In the genomic region with DNA sequence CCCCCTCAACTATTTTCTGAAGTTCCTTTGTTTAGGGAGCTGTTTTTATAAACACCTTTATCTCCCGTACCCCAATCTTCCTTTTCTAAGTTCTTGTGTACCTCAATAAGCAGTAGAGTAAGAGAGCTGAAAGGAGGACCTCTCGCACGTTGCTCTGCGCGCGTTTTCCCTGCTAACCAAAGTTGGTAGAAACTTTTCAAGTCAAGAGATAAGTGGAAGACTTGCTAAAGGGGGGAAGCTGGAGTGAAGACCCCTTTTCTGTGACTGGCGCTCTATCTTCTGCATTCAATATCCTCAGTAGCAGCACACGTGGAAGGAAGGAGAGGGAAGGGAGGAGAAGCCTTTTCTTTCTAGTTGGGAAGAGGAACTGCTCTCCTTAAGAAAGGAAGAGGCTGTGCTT, we compare ENCODE assay signal across 15 mouse cellular contexts. TPM values are rescaled to one million over a fixed set of nuclear protein-coding genes. Genes with fewer than 3 reads are reported as not detected.
DNase-seq lines count a peak whose midpoint lies in the region; ATAC-seq lines count a peak whose summit lies in the region.
"Had no signal": no experiment of that assay in that cellular context is flagged by ENCODE, and none has a peak within 500 bp of the region (broad histone marks: within the 10 kb centered on the region; RNA-seq: fewer than 3 reads in every experiment).

No protein-coding gene starts in this region.

- no peaks in the 10 kb centered on the region for H3K27me3 ChIP-seq in kidney, embryonic 15.5 days
- peaks cover 100% of the 10 kb centered on the region for H3K27me3 ChIP-seq in embryonic facial prominence, embryonic 14.5 days (replicated peaks; ENCODE audit: control insufficient read depth, insufficient read depth, low read length)
- H3K27me3 ChIP-seq in hindbrain, embryonic 14.5 days (ENCODE audit: control insufficient read depth, insufficient read depth, low read length): peaks cover 96% of the 10 kb centered on the region
- no peaks in the 10 kb centered on the region for H3K27me3 ChIP-seq in neural tube, embryonic 14.5 days (ENCODE audit: control insufficient read depth, insufficient read depth, low read length)

- H3K4me1 ChIP-seq in kidney, embryonic 15.5 days: peaks cover 98% of the 10 kb centered on the region
- no peaks in the 10 kb centered on the region for H3K4me1 ChIP-seq in embryonic facial prominence, embryonic 14.5 days (ENCODE audit: control insufficient read depth, insufficient read depth, low read length)
- no peaks in the 10 kb centered on the region for H3K4me1 ChIP-seq in hindbrain, embryonic 14.5 days (replicated peaks; ENCODE audit: control insufficient read depth, insufficient read depth, low read length)
- H3K4me1 ChIP-seq in neural tube, embryonic 14.5 days (ENCODE audit: control insufficient read depth, insufficient read depth, low read length): peaks cover 74% of the 10 kb centered on the region
- H3K4me1 ChIP-seq: liver, embryonic 13.5 days had no signal

- H3K27ac ChIP-seq in kidney, embryonic 15.5 days: peak overlapping the region; percentile 100
- H3K27ac ChIP-seq in embryonic facial prominence, embryonic 14.5 days (replicated peaks; ENCODE audit: low read depth, low read length): no peak overlapping the region; the same call in 1 of the 2 replicates
- H3K27ac ChIP-seq in hindbrain, embryonic 14.5 days: peak overlapping the region; percentile 99
- peak overlapping the region; percentile 100 for H3K27ac ChIP-seq in neural tube, embryonic 14.5 days (ENCODE audit: low read depth, low read length)
- H3K27ac ChIP-seq: layer of hippocampus, adult 2 months; liver, embryonic 13.5 days had no signal

- no peak for DNase-seq in kidney, adult 18-20 months
- no peak for DNase-seq in embryonic facial prominence, embryonic 14.5 days (ENCODE audit: low spot score)
- DNase-seq in hindbrain, embryonic 14.5 days (ENCODE audit: low spot score): no peak
- DNase-seq in ovary, postnatal 14 days (ENCODE audit: low spot score): no peak
- DNase-seq: cerebellum, adult 18-20 months; liver, embryonic 13.5 days; spleen, adult 18-20 months; thymus, adult 18-20 months had no signal

- H3K9me3 ChIP-seq in kidney, embryonic 15.5 days (replicated peaks): no peaks in the 10 kb centered on the region
- H3K9me3 ChIP-seq in embryonic facial prominence, embryonic 14.5 days (ENCODE audit: control insufficient read depth, low read length): no peaks in the 10 kb centered on the region
- H3K9me3 ChIP-seq in hindbrain, embryonic 14.5 days (ENCODE audit: control insufficient read depth, low read length): no peaks in the 10 kb centered on the region
- H3K9me3 ChIP-seq in neural tube, embryonic 14.5 days (ENCODE audit: control insufficient read depth, low read length): no peaks in the 10 kb centered on the region
- H3K9me3 ChIP-seq: liver, embryonic 13.5 days had no signal

- no peak for ATAC-seq in kidney, embryonic 15.5 days (replicated peaks; ENCODE audit: low FRiP score)
- no peak for ATAC-seq in embryonic facial prominence, embryonic 14.5 days (ENCODE audit: low read depth)
- no peak for ATAC-seq in hindbrain, embryonic 14.5 days (ENCODE audit: low FRiP score)
- no peak for ATAC-seq in neural tube, embryonic 14.5 days (ENCODE audit: low read depth)
- no peak for ATAC-seq in megakaryocyte, adult 5-6 weeks (ENCODE audit: poor library complexity, severe bottlenecking)

- peak overlapping the region; percentile 80 for H3K4me3 ChIP-seq in kidney, embryonic 15.5 days (replicated peaks)
- no peak overlapping the region for H3K4me3 ChIP-seq in embryonic facial prominence, embryonic 14.5 days (ENCODE audit: low read depth, low read length)
- peak overlapping the region; percentile 48 for H3K4me3 ChIP-seq in hindbrain, embryonic 14.5 days (replicated peaks; ENCODE audit: low read length)
- peak overlapping the region; percentile 95 for H3K4me3 ChIP-seq in neural tube, embryonic 14.5 days (ENCODE audit: low read depth, low read length)
- H3K4me3 ChIP-seq: layer of hippocampus, adult 2 months; liver, embryonic 13.5 days had no signal

- WGBS in kidney, embryonic 15.5 days: 20% methylated on average over 8 of the region's 8 CpGs
- WGBS in embryonic facial prominence, embryonic 14.5 days: 5% methylated on average over 8 of the region's 8 CpGs
- WGBS in hindbrain, embryonic 14.5 days: 2% methylated on average over 8 of the region's 8 CpGs
- WGBS in neural tube, embryonic 14.5 days: 5% methylated on average over 8 of the region's 8 CpGs

- peak overlapping the region; percentile 90 for H3K4me2 ChIP-seq in kidney, embryonic 15.5 days
- H3K4me2 ChIP-seq in embryonic facial prominence, embryonic 14.5 days (ENCODE audit: low read depth, low read length): peak overlapping the region; percentile 21; the same call in 1 of the 2 replicates
- H3K4me2 ChIP-seq in hindbrain, embryonic 14.5 days (replicated peaks): peak overlapping the region; percentile 77
- peak overlapping the region; percentile 100 for H3K4me2 ChIP-seq in neural tube, embryonic 14.5 days (ENCODE audit: low read depth, low read length)

- peaks cover 17% of the 10 kb centered on the region for H3K36me3 ChIP-seq in kidney, embryonic 15.5 days
- no peaks in the 10 kb centered on the region for H3K36me3 ChIP-seq in embryonic facial prominence, embryonic 14.5 days (ENCODE audit: control insufficient read depth, insufficient read depth, low read length)
- no peaks in the 10 kb centered on the region for H3K36me3 ChIP-seq in hindbrain, embryonic 14.5 days (replicated peaks; ENCODE audit: control insufficient read depth, insufficient read depth)
- H3K36me3 ChIP-seq in neural tube, embryonic 14.5 days (ENCODE audit: control insufficient read depth, insufficient read depth, low read length): peaks cover 6% of the 10 kb centered on the region
- H3K36me3 ChIP-seq: liver, embryonic 13.5 days had no signal

- peak overlapping the region; percentile 55 for H3K9ac ChIP-seq in kidney, embryonic 15.5 days
- H3K9ac ChIP-seq in embryonic facial prominence, embryonic 14.5 days (ENCODE audit: low read depth, low read length): no peak overlapping the region
- peak overlapping the region; percentile 97 for H3K9ac ChIP-seq in hindbrain, embryonic 14.5 days
- H3K9ac ChIP-seq in neural tube, embryonic 14.5 days (replicated peaks; ENCODE audit: low read depth, low read length): peak overlapping the region; percentile 100

RNA-seq across cellular contexts. Expression of a gene that starts 1.8 kb away (rescaled TPM):
- 4.4 and 4.5 TPM in 2 replicates for polyA plus RNA-seq in kidney, embryonic 15.5 days (2015; fragmentation: Nextera tagmentation; extraction: Ambion mirVana)
- polyA plus RNA-seq in embryonic facial prominence, embryonic 14.5 days (2014; fragmentation: Nextera tagmentation; extraction: Ambion mirVana): 0.81 and 1.1 TPM in 2 replicates
- polyA plus RNA-seq in hindbrain, embryonic 14.5 days (2014; fragmentation: Nextera tagmentation; extraction: Ambion mirVana): 12.8 and 17.2 TPM in 2 replicates
- 13.5 and 13.9 TPM in 2 replicates for polyA plus RNA-seq in neural tube, embryonic 14.5 days (2014; fragmentation: Nextera tagmentation; extraction: Ambion mirVana)
- total RNA-seq in megakaryocyte, adult 5-6 weeks (2015): 0.75 and 1.4 TPM in 2 replicates
- total RNA-seq in megakaryocyte, adult 5-6 weeks (2017): 0.12 and 0.44 TPM in 2 replicates
- total RNA-seq: layer of hippocampus, adult 2 months; left cerebral cortex, adult 8-10 months; MEL had no signal

RNA-seq across cellular contexts. Expression of a gene that starts 6.9 kb away (rescaled TPM):
- 6.4 and 7.1 TPM in 2 replicates for polyA plus RNA-seq in kidney, embryonic 15.5 days (2015; fragmentation: Nextera tagmentation; extraction: Ambion mirVana)
- 0.62 and 0.70 TPM in 2 replicates for polyA plus RNA-seq in embryonic facial prominence, embryonic 14.5 days (2014; fragmentation: Nextera tagmentation; extraction: Ambion mirVana)
- 4.0 and 5.4 TPM in 2 replicates for polyA plus RNA-seq in hindbrain, embryonic 14.5 days (2014; fragmentation: Nextera tagmentation; extraction: Ambion mirVana)
- 3.4 and 4.1 TPM in 2 replicates for polyA plus RNA-seq in neural tube, embryonic 14.5 days (2014; fragmentation: Nextera tagmentation; extraction: Ambion mirVana)
- 2.9 and 3.4 TPM in 2 replicates for total RNA-seq in megakaryocyte, adult 5-6 weeks (2015)
- total RNA-seq in megakaryocyte, adult 5-6 weeks (2017): 3.7 and 4.0 TPM in 2 replicates
- total RNA-seq: layer of hippocampus, adult 2 months; MEL had no signal

RNA-seq across cellular contexts. Expression of a gene that starts 21.8 kb away (rescaled TPM):
- 18.8 and 20.2 TPM in 2 replicates for polyA plus RNA-seq in kidney, embryonic 15.5 days (2015; fragmentation: Nextera tagmentation; extraction: Ambion mirVana)
- polyA plus RNA-seq in embryonic facial prominence, embryonic 14.5 days (2014; fragmentation: Nextera tagmentation; extraction: Ambion mirVana): 1.8 and 2.4 TPM in 2 replicates
- polyA plus RNA-seq in hindbrain, embryonic 14.5 days (2014; fragmentation: Nextera tagmentation; extraction: Ambion mirVana): 140 and 157 TPM in 2 replicates
- 49.1 and 52.4 TPM in 2 replicates for polyA plus RNA-seq in neural tube, embryonic 14.5 days (2014; fragmentation: Nextera tagmentation; extraction: Ambion mirVana)
- not detected in 2 replicates for total RNA-seq in megakaryocyte, adult 5-6 weeks (2015)
- not detected in 2 replicates for total RNA-seq in megakaryocyte, adult 5-6 weeks (2017)
- total RNA-seq: layer of hippocampus, adult 2 months; left cerebral cortex, adult 8-10 months; megakaryocyte-erythroid progenitor cell, adult 5-6 weeks; MEL had no signal

RNA-seq across cellular contexts. Expression of a gene that starts 25.4 kb away (rescaled TPM):
- 45.7 and 45.9 TPM in 2 replicates for polyA plus RNA-seq in kidney, embryonic 15.5 days (2015; fragmentation: Nextera tagmentation; extraction: Ambion mirVana)
- polyA plus RNA-seq in embryonic facial prominence, embryonic 14.5 days (2014; fragmentation: Nextera tagmentation; extraction: Ambion mirVana): 7.5 and 8.9 TPM in 2 replicates
- 39.5 and 42.9 TPM in 2 replicates for polyA plus RNA-seq in hindbrain, embryonic 14.5 days (2014; fragmentation: Nextera tagmentation; extraction: Ambion mirVana)
- polyA plus RNA-seq in neural tube, embryonic 14.5 days (2014; fragmentation: Nextera tagmentation; extraction: Ambion mirVana): 45.2 and 48.5 TPM in 2 replicates
- total RNA-seq in megakaryocyte, adult 5-6 weeks (2015): 0.09 TPM in 1 of 2 replicates, not detected in the other
- 0.77 TPM in 1 of 2 replicates, not detected in the other for total RNA-seq in megakaryocyte, adult 5-6 weeks (2017)
- total RNA-seq: layer of hippocampus, adult 2 months; left cerebral cortex, adult 8-10 months; MEL had no signal

RNA-seq across cellular contexts. Expression of a gene that starts 32.7 kb away (rescaled TPM):
- polyA plus RNA-seq in kidney, embryonic 15.5 days (2015; fragmentation: Nextera tagmentation; extraction: Ambion mirVana): 47.1 and 49.1 TPM in 2 replicates
- polyA plus RNA-seq in embryonic facial prominence, embryonic 14.5 days (2014; fragmentation: Nextera tagmentation; extraction: Ambion mirVana): 0.22 and 0.97 TPM in 2 replicates
- 71.4 and 90.1 TPM in 2 replicates for polyA plus RNA-seq in hindbrain, embryonic 14.5 days (2014; fragmentation: Nextera tagmentation; extraction: Ambion mirVana)
- polyA plus RNA-seq in neural tube, embryonic 14.5 days (2014; fragmentation: Nextera tagmentation; extraction: Ambion mirVana): 138 and 141 TPM in 2 replicates
- total RNA-seq in megakaryocyte, adult 5-6 weeks (2015): not detected in 2 replicates
- total RNA-seq in megakaryocyte, adult 5-6 weeks (2017): not detected in 2 replicates
- total RNA-seq: layer of hippocampus, adult 2 months; left cerebral cortex, adult 8-10 months; megakaryocyte-erythroid progenitor cell, adult 5-6 weeks; MEL had no signal

Comparison
In these comparisons a context has a peak if more than half of its experiments do, and no peak if none do; other contexts are left out.
1. H3K4me2 ChIP-seq: peak in every context shown above with its lines; median percentile 100 in neural tube, embryonic 14.5 days; 90 in kidney, embryonic 15.5 days; 77 in hindbrain, embryonic 14.5 days; 21 in embryonic facial prominence, embryonic 14.5 days.